Mouse (Mus musculus) lung, postnatal 36 days (tissue): ENCODE data around the gene Ppm1h.

Experiments
- DNase-seq: peaks from one replicate; pipeline ENCODE4 v3.0.0; 2022; ENCODE audit warnings: mixed read lengths

Gene Ppm1h

DNA sequence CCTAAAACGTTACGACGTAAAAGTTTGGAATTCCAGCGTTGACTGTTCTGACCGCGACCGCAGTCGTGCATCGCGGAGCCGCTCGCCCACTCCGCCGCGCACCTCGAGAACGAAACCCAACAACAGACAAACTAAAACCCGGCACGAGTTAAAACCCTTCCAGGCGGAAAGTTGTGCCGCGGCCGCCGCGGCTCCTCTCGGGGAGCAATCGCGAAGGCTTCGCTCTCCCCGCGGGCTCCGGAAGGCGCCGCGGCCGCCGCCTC lies 306.6 kb downstream of the Ppm1h start:
- peak; percentile 45 for DNase-seq

DNA sequence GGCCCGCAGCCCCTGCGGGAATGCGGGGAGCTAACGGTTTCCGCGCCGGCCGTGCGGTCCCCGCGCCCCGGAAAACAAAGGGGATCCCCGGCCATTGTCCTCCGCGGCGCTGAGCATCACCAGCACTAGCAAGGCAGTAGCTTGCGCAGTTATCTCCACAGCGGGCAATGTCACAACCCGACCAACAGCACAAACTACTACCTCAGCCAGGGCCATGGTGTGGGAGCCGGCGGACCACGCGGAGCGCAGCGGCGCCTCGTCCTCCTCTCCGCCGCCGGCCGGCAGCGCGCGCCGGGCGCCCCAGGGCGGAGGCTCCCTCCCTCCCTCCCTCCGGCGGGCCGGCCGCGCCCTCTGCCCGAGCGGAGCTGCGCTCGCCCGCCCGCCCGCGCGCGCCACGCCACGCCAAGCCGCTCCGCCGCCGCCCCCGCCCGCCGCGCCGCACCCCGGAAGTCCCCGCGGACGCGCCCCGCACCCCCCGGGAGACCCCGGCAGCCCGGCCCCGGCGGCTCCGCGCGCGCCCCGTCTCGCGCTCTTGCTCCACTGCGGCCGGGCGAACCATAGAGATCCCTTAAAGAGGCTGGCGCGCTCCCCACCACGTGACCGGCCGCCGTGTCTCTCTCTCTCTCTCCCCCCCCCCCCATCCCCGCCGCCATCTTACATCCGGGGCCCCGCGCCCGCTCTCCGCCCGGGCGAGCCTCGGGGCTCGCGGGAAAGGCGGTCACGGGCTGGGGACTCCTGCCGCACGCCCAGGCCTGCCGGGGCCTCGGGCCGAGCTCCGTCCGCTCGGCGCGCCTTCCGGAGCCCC lies 307.2 kb downstream of the Ppm1h start:
- DNase-seq = peak; percentile 90

- DNase-seq = peak; percentile 79
Measured at GRCm38 (mm10) chr10:122986320-122987225, 308.0 kb downstream of the Ppm1h start.

- DNase-seq = peak; percentile 70
Measured at GRCm38 (mm10) chr10:122987671-122988128, 309.1 kb downstream of the Ppm1h start.

- DNase-seq = no peak
Measured at GRCm38 (mm10) chr10:122988372-122988771, 309.8 kb downstream of the Ppm1h start.

GRCm38 (mm10) chr10:122989916-122990315 lies 311.4 kb downstream of the Ppm1h start:
- no peak for DNase-seq

DNA sequence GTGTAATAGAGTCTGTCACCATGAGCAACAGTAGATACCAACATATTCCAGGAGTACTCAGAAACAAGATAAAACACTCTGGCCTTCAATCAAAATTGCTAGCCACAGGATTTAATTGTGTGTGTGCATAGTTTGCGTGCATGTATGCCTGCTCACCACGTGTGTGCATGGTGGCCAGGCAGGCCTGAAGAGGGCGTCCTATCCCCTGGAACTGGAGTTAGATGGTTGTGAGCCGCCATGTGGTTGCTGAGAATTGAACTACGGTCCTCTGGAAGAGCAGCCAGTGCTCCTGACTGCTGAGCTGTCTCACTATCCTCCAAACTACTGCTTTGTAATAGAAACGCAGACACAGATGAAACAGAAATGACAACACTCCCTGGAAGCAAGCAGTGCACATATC lies 312.0 kb downstream of the Ppm1h start:
- DNase-seq = no peak

DNA sequence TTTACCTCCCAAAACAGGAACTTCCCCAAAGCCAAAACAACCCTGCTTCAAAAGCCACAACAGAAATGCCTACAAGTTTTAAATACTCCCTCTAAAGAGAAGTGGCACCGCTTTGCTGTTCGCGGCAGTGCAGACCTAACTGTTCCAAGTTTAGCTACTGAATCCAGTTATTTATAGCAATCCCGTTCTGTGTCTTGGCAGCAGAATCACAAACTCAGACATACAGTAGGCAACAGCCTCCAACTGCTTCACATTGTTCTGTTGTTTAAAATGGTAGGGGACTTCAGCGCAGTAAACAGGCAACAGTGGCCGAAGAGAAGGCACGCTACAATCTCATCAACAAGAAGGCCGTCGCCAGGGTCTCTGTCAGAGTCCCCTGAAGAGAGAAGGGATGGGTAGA lies 312.5 kb downstream of the Ppm1h start:
- DNase-seq = no peak

DNA sequence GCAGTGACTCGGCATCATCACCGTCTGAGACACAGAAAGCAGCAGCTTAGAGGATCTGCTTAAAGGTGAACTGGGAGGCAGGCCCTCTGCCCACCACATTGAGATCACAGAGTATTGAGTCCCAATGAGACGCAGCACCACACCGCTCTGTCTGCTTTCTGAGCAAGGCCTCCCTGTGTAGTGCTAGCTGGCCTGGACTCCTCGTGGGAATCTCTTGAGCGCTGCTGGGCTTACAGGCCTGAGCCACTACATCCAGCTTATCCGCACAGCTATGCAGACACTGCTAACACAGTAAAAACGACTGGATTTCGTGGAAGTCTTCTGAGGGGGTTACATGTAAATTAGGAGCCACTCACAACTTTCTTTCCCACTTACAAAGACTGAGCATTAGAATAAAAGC lies 313.1 kb downstream of the Ppm1h start:
- DNase-seq = no peak

DNA sequence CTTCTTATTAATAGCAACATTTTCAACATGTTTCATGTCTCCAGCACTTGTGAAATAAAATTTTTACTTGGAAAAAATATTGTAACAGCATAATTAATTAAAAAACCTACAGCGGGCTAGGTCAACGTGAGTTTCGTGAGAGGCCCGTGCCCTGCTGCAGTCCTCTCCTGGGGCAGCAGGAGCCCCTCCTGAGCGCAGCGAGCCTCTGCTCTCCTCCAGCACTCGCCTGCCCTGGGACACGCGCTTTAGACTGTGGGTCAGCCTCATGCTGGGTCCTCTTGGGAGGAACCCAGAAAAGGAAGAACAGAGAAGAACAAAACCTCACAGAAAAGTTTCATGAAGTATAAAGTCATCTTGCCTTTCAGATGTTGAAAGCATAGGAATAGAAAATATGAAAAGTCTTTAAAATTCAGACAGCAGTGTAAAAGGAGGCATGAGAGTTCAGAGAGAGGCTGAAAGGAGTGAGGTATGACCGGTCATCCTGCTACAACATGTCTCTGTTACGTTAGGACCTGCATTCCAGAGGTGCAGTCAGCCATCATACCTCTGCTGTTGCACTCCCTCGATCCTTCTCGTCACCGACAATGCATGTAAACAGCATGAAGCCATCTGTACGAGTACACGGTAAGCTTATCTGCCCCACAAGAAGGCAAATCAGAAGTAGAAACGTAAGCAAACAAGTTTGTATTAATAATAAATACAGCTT lies 316.0 kb downstream of the Ppm1h start:
- DNase-seq = no peak
